Mouse (Mus musculus) thymus, adult 2 months (tissue): Measurements from ENCODE around the gene Gdi2. TPM values are rescaled to one million over a fixed set of nuclear protein-coding genes. Genes with fewer than 3 reads are reported as not detected.
A peak's percentile ranks its signal among the peaks of the same experiment; 100 is the strongest.

Experiments used
- DNase-seq: peaks from one replicate; pipeline ENCODE4 v3.0.0; 2021
- H3K27ac ChIP-seq: fragments of 200-500 bp; 2 replicates; pipeline ENCODE4 v1.5.1; 2012; ENCODE audit warnings: low read length, control low read depth; ENCODE audit not compliant: control insufficient read depth, insufficient read depth
- H3K27me3 ChIP-seq: fragments of 200-500 bp; 2 replicates; pipeline ENCODE4 v1.6.1; 2012; ENCODE audit warnings: mild to moderate bottlenecking, low read length, moderate library complexity, mixed read lengths; ENCODE audit not compliant: control insufficient read depth, insufficient read depth
- H3K36me3 ChIP-seq: fragments of 200-500 bp; 2 replicates; pipeline ENCODE4 v1.6.1; 2012; ENCODE audit warnings: mild to moderate bottlenecking, low read length, moderate library complexity; ENCODE audit not compliant: control insufficient read depth, insufficient read depth
- H3K4me1 ChIP-seq: fragments of 200-500 bp; replicated peaks from 2 replicates; pipeline ENCODE4 v1.6.1; 2012; ENCODE audit warnings: low read length; ENCODE audit not compliant: control insufficient read depth, insufficient read depth
- H3K4me3 ChIP-seq: fragments of 200-500 bp; 2 replicates; pipeline ENCODE4 v1.5.1; 2012; ENCODE audit warnings: mild to moderate bottlenecking, low read length, control low read depth, moderate library complexity; ENCODE audit not compliant: control insufficient read depth, insufficient read depth
- CTCF ChIP-seq: fragments of 200-500 bp; IDR thresholded peaks from 2 replicates; pipeline ENCODE4 v1.5.1; 2012; ENCODE audit warnings: mild to moderate bottlenecking, control low read depth, low read length, moderate library complexity, borderline replicate concordance; ENCODE audit not compliant: control insufficient read depth, poor library complexity, insufficient read depth; ENCODE audit errors: extremely low read depth
- POLR2A ChIP-seq: fragments of 200-500 bp; IDR thresholded peaks from 2 replicates; pipeline ENCODE4 v1.6.1; 2012; ENCODE audit warnings: mild to moderate bottlenecking, low read length, control low read depth, moderate library complexity; ENCODE audit not compliant: control insufficient read depth, poor library complexity, insufficient read depth; ENCODE audit errors: extremely low read depth
- WGBS: fragments of 180-500 bp; shearing (Covaris S2); methylation state at CpG from one replicate; pipeline ENCODE4 v1.1.7; 2018; 5-methylcytosine and 5-hydroxymethylcytosine counted together
- polyA plus RNA-seq: library from polyadenylated mRNA; depleted of rRNA; stranded (reverse); fragments of >200 nt; gene quantifications from 2 replicates; pipeline ENCODE4 v1.2.3, GENCODE M21; 2012; rRNA removed

Gdi2 gene
- polyA plus RNA-seq, 1 experiment: 176 TPM

DNA sequence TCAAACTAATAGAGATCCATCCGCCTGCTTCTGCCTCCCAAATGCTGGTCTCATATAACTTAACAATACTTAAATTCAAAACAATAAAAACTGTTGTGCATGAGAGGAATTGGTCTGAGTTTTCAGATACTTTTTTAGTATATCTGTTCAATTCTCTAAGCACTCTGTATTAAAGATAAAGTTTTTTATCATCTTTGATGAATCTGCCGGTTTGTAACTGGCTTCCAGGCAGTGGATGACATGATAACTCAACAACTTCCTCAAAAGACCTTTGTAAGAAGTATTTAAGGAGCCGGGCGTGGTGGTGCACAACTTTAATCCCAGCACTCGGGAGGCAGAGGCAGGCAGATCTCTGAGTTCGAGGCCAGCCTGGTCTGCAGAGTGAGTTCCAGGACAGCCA, 58.4 kb downstream of the Gdi2 start:
- no peak for DNase-seq
- Histone ChIP-seq H3K36me3 (peaks cover 52% of the 10 kb centered on the region), H3K4me1 (no peaks in the 10 kb centered on the region), H3K27ac (no peak overlapping the region), H3K4me3 (no peak overlapping the region), H3K27me3 (no peaks in the 10 kb centered on the region)
- WGBS: 96% methylated on average over 6 of the region's 6 CpGs
- TF ChIP-seq CTCF: no peak
- TF ChIP-seq POLR2A: no peak

DNA sequence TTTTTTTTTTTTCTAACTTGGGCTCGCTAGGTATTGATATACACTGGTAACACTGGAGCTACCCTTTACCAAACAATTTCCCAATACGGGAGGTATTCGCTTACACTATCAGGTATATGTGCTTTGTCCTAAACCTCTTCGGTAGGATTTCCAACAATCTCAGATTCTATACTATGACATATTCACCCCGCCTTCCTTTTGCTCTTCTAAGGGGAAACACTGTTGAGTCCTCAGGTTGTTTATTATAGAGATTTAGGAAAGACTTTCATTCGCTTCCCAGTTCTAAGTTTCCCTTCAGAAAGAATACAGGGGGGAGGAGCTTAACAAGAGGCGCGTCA, 71.9 kb downstream of the Gdi2 start:
- no peak for TF ChIP-seq CTCF
- no peak for TF ChIP-seq POLR2A
- Histone ChIP-seq H3K4me3 (peak overlapping the region; percentile 74), H3K4me1 (no peaks in the 10 kb centered on the region), H3K27me3 (no peaks in the 10 kb centered on the region), H3K36me3 (no peaks in the 10 kb centered on the region), H3K27ac (no peak overlapping the region; the same call in 1 of the 2 replicates)
- DNase-seq: no peak
- WGBS: 18% methylated on average over 8 of the region's 8 CpGs

- H3K36me3 ChIP-seq: no peaks in the 10 kb centered on the region
- peak overlapping the region; percentile 74 for H3K4me3 ChIP-seq
- H3K27me3 ChIP-seq: no peaks in the 10 kb centered on the region
- DNase-seq: no peak
- H3K27ac ChIP-seq: peak overlapping the region; percentile 64
- no peak for TF ChIP-seq POLR2A
- no peak for TF ChIP-seq CTCF
- H3K4me1 ChIP-seq: no peaks in the 10 kb centered on the region
- 1% methylated on average over 50 of the region's 50 CpGs for WGBS
Measured at GRCm38 (mm10) chr13:3610118-3610794, 72.4 kb downstream of the Gdi2 start.

GRCm38 (mm10) chr13:3610795-3611438, 73.1 kb downstream of the Gdi2 start, which contains the start of gene Fam208b:
Gene Fam208b, minus strand, starts transcription at chr13:3611108.
- under 1% methylated on average over 58 of the region's 58 CpGs for WGBS
- Histone ChIP-seq H3K36me3 (no peaks in the 10 kb centered on the region), H3K4me3 (peak within 1 kb of the TSS; percentile 74), H3K27ac (peak within 1 kb of the TSS; percentile 64), H3K27me3 (no peaks in the 10 kb centered on the region), H3K4me1 (no peaks in the 10 kb centered on the region)
- TF ChIP-seq POLR2A: peak; percentile 52; the same call in 1 of the 2 replicates
- peak; percentile 63; the same call in 1 of the 2 replicates for TF ChIP-seq CTCF
- peak; percentile 98 for DNase-seq

Other genes with a start within 250 kb of the Gdi2 start
- 8.1 and 9.2 TPM in 2 replicates for gene Fam208b, start 73.0 kb downstream of the Gdi2 start, polyA plus RNA-seq
- gene Asb13, start 96.0 kb downstream of the Gdi2 start, polyA plus RNA-seq: 22.9 and 25.7 TPM in 2 replicates